Mouse (Mus musculus) heart, postnatal 0 days (tissue): ENCODE measurements at regions not wholly inside any gene's neighbourhood (a gene's known extent, or its start where the extent isn't known, plus 50 kb on each side); places are given as distances from the start of the nearest gene placed in this dataset.

ENCODE experiments used
- CTCF ChIP-seq: IDR thresholded peaks from 2 replicates; pipeline ENCODE4 v1.5.1; 2016; ENCODE audit warnings: antibody characterized with exemption, control low read depth, low read depth
- EP300 ChIP-seq: IDR thresholded peaks from 2 replicates; pipeline ENCODE4 v1.6.1; 2016; ENCODE audit warnings: antibody characterized with exemption, low read depth

- TF ChIP-seq EP300 (peak; percentile 97), CTCF (no peak)
Measured at GRCm38 (mm10) chr2:180392846-180393700, 58.6 kb upstream of the Gata5 start.
